Mouse (Mus musculus): ENCODE data around the gene Bzw1. TPM values are rescaled to one million over a fixed set of nuclear protein-coding genes. Genes with fewer than 3 reads are reported as not detected.

Gene Bzw1
- polyA plus RNA-seq, 1 experiment from 2014 or later = 347 TPM

Other genes with a start within 250 kb of the Bzw1 start
- 3.9 and 6.6 TPM in 2 replicates for gene Aox4, start 182.5 kb upstream of the Bzw1 start, polyA plus RNA-seq (2014; fragmentation: Nextera tagmentation; extraction: Ambion mirVana)
- 1.2 and 1.4 TPM in 2 replicates for gene Aox2, start 114.6 kb upstream of the Bzw1 start, polyA plus RNA-seq (2014; fragmentation: Nextera tagmentation; extraction: Ambion mirVana)
- gene Clk1, start 31.2 kb downstream of the Bzw1 start, polyA plus RNA-seq (2014; fragmentation: Nextera tagmentation; extraction: Ambion mirVana) = 157 and 196 TPM in 2 replicates
- gene Nif3l1, start 52.3 kb downstream of the Bzw1 start, polyA plus RNA-seq (2014; fragmentation: Nextera tagmentation; extraction: Ambion mirVana) = 36.1 and 37.3 TPM in 2 replicates
- gene Ppil3, start 52.6 kb downstream of the Bzw1 start, polyA plus RNA-seq (2014; fragmentation: Nextera tagmentation; extraction: Ambion mirVana) = 44.9 and 50.7 TPM in 2 replicates
- gene Orc2, start 112.2 kb downstream of the Bzw1 start, polyA plus RNA-seq (2014; fragmentation: Nextera tagmentation; extraction: Ambion mirVana) = 31.6 and 32.5 TPM in 2 replicates
- gene Fam126b, start 193.4 kb downstream of the Bzw1 start, polyA plus RNA-seq (2014; fragmentation: Nextera tagmentation; extraction: Ambion mirVana) = 8.0 and 8.4 TPM in 2 replicates
- gene Ndufb3, start 193.5 kb downstream of the Bzw1 start, polyA plus RNA-seq (2014; fragmentation: Nextera tagmentation; extraction: Ambion mirVana) = 160 and 176 TPM in 2 replicates